Mouse (Mus musculus) adrenal gland, adult 10 weeks (tissue): ENCODE measurements around the gene Stox2. TPM values are rescaled to one million over a fixed set of nuclear protein-coding genes. Genes with fewer than 3 reads are reported as not detected.

Experiments
- polyA plus RNA-seq: library from polyadenylated mRNA; stranded (reverse); fragments of 350-450 nt; fragmentation: Illumina TruSeq; extraction: RNeasy Lipid Tissue Mini Kit (QIAGEN cat#74804); gene quantifications from one replicate; pipeline ENCODE4 v1.2.3, GENCODE M21; 2014; ENCODE audit warnings: low read depth, low replicate concordance

Gene Stox2
- polyA plus RNA-seq: 12.0 TPM

GRCm38 (mm10) chr8:47446312-47447046 is at the start of gene Stox2:
Gene Stox2, minus strand, starts transcription at chr8:47446362.

Other genes with a start within 250 kb of the Stox2 start
- gene Trappc11, start 87.1 kb upstream of the Stox2 start, polyA plus RNA-seq: 54.0 TPM
- 56.8 TPM for gene Rwdd4a, start 87.3 kb upstream of the Stox2 start, polyA plus RNA-seq
- gene Ing2, start 229.2 kb upstream of the Stox2 start, polyA plus RNA-seq: 19.8 TPM